Mouse (Mus musculus): Measurements from ENCODE around the gene Camkmt. TPM values are rescaled to one million over a fixed set of nuclear protein-coding genes. Genes with fewer than 3 reads are reported as not detected.

The Camkmt gene
- 4.0 and 4.2 TPM in 2 replicates for polyA plus RNA-seq (2012; rRNA removed)
- 11.0 and 12.9 TPM in 2 replicates for polyA plus RNA-seq (2014; fragmentation: Nextera tagmentation; extraction: Ambion mirVana)

DNA sequence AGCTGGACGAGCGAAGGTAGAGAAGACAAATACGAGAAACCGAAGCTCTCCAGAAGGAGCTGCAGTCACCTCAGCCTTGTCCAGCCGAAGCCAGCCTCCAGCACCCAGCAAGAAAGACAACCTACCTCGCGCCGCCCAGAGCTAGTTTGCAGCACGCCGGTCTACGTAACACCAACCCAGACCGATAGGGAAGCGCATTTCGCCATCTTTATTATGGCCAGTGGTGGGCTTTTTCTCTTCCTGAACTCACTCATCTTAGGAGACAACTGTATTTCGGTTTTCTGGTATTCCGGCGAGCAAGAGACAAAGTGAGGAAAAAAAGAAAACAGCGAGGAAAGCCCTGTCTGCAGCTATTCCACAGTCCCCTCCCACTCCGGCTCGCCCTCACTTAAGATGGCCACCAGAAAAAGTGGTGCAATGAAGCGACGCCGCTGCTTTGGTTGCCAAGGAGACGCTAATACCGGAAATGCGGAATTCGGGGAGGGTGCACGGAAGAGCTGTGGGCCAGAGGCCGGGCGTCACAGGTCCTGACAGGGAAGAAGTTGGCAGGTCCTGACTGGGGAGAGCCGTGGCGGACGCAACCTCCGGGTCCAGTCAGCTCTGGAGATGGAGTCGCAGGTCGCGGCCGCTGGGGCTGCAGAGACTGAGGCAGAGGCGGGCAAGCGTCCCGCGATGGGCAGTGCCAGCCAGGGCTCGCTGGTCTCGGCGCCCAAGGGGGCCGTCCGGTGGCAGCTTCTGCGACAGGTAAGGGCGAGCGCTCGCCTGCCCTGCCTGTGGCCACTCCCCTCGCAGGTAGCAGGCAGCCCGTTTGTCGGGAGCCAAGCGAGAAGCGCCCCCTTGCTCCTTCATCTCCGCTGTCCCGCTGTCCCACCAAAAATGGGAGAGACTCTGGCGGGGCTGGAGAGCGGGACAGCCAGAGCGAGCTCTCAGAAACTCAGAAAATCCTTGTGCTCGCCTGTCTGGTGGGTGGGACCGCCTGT is at the start of gene Camkmt, which contains the start of gene Prepl:
Camkmt (plus strand) TSS at position 433 of the 980 bp plus-strand sequence.
Prepl (minus strand) TSS at position 122 of the 980 bp plus-strand sequence.
- Histone ChIP-seq H3K9ac (ENCODE audit: low read depth, low read length, severe bottlenecking) (peak within 1 kb of the TSS; percentile 64), H3K36me3 (ENCODE audit: control insufficient read depth, insufficient read depth, low read length) (no peaks in the 10 kb centered on the region), H3K4me1 (ENCODE audit: control insufficient read depth, insufficient read depth, low read length) (peaks cover 5% of the 10 kb centered on the region; the same call in 1 of the 2 replicates), H3K27ac (replicated peaks; ENCODE audit: low read depth, low read length) (peak within 1 kb of the TSS; percentile 63), H3K4me2 (replicated peaks; ENCODE audit: low read depth, low read length, severe bottlenecking) (peak within 1 kb of the TSS; percentile 73), H3K4me3 (replicated peaks; ENCODE audit: low read length) (peak within 1 kb of the TSS; percentile 72), H3K9me3 (ENCODE audit: control insufficient read depth, low read length) (no peaks in the 10 kb centered on the region), H3K27me3 (ENCODE audit: control insufficient read depth, insufficient read depth, low read length) (no peaks in the 10 kb centered on the region)
- ATAC-seq (ENCODE audit: low FRiP score, low read depth), result peak; percentile 98
- WGBS, result 2% methylated on average over 53 of the region's 63 CpGs
- peak; percentile 85; the same call in 1 of the 2 replicates for TF ChIP-seq POLR2A (IDR thresholded peaks at IDR 0.05; ENCODE audit: borderline replicate concordance, extremely low read depth, insufficient read depth, insufficient read length)
- DNase-seq (ENCODE audit: low spot score), result peak; percentile 98

DNA sequence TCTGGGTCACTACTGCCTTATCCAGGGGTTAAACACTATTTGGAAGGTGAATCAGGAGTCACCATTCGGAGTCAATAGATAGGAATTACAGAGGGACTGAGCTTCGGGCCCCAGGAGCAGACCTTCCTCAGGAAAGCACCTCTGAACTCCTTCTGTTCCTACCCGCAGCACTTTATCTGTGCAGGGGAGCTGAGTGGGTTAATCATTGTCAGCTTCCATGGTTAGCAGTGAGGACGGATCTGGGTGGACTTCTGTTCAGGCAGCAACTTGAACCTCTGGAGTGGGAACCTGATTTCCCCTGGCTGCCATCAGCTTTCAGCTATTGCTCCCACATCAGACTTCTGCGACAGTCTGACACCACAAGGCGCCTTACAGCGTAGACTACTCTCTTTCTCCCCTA is 49.4 kb upstream of the Camkmt start:
- Histone ChIP-seq H3K27me3 (ENCODE audit: control insufficient read depth, insufficient read depth, low read length) (no peaks in the 10 kb centered on the region), H3K4me1 (ENCODE audit: control insufficient read depth, insufficient read depth, low read length) (no peaks in the 10 kb centered on the region), H3K4me3 (replicated peaks; ENCODE audit: low read length) (no peak overlapping the region), H3K4me2 (replicated peaks; ENCODE audit: low read depth, low read length, severe bottlenecking) (no peak overlapping the region), H3K27ac (replicated peaks; ENCODE audit: low read depth, low read length) (no peak overlapping the region), H3K9ac (ENCODE audit: low read depth, low read length, severe bottlenecking) (no peak overlapping the region), H3K9me3 (ENCODE audit: control insufficient read depth, low read length) (no peaks in the 10 kb centered on the region), H3K36me3 (ENCODE audit: control insufficient read depth, insufficient read depth, low read length) (no peaks in the 10 kb centered on the region)
- WGBS, result 73% methylated on average over 7 of the region's 7 CpGs
- no peak for TF ChIP-seq POLR2A (IDR thresholded peaks at IDR 0.05; ENCODE audit: borderline replicate concordance, extremely low read depth, insufficient read depth, insufficient read length)
- no peak for DNase-seq (ENCODE audit: low spot score)
- ATAC-seq (ENCODE audit: low FRiP score, low read depth), result no peak

DNA sequence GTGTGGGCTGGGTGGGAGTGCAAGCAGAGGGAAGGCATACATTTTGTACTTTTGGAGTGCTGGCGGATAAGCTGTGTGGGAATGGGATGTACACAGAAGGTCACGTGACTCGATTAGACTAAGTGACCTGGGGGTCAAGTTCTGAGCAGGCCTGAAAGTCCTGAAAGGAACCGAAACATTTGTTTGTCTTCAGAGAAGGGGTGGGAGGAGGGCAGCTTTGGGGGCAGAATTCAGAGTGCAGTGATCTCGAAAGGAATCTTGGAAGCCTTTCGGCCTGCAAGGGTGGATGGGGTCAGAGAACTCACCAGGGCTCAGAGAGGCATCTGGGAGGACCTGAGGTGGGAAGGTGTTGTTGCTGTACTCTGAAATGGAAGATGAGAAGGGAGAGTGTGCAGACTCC is 47.9 kb upstream of the Camkmt start:
- DNase-seq (ENCODE audit: low spot score), result no peak
- Histone ChIP-seq H3K27me3 (ENCODE audit: control insufficient read depth, insufficient read depth, low read length) (no peaks in the 10 kb centered on the region), H3K9me3 (ENCODE audit: control insufficient read depth, low read length) (no peaks in the 10 kb centered on the region), H3K27ac (replicated peaks; ENCODE audit: low read depth, low read length) (no peak overlapping the region), H3K4me2 (replicated peaks; ENCODE audit: low read depth, low read length, severe bottlenecking) (no peak overlapping the region), H3K4me1 (ENCODE audit: control insufficient read depth, insufficient read depth, low read length) (no peaks in the 10 kb centered on the region), H3K4me3 (replicated peaks; ENCODE audit: low read length) (no peak overlapping the region), H3K36me3 (ENCODE audit: control insufficient read depth, insufficient read depth, low read length) (no peaks in the 10 kb centered on the region), H3K9ac (ENCODE audit: low read depth, low read length, severe bottlenecking) (no peak overlapping the region)
- 84% methylated on average over 6 of the region's 6 CpGs for WGBS
- TF ChIP-seq POLR2A (IDR thresholded peaks at IDR 0.05; ENCODE audit: borderline replicate concordance, extremely low read depth, insufficient read depth, insufficient read length), result no peak
- ATAC-seq (ENCODE audit: low FRiP score, low read depth), result no peak

DNA sequence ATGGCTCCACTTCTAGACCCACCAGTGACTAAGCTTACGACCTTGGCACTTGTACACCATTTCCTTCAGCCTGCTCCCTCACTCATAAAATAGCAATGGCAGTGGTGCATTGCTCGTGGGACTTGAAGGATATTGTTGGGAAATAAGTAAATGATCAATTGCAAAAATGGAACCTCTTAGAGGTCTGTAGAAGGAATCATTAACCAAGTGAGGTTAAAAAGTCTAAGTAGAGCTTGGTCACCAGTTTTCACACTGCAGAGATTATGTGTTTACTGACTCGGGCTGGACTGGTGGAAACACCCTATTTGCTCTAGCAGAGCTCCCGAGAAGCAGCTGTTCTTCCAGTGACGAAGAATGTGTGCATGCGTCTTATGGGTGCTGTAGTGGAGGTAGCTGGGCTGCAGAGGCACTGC is 46.9 kb upstream of the Camkmt start:
- no peaks in the 10 kb centered on the region for H3K9me3 ChIP-seq (ENCODE audit: control insufficient read depth, low read length)
- no peaks in the 10 kb centered on the region for H3K36me3 ChIP-seq (ENCODE audit: control insufficient read depth, insufficient read depth, low read length)
- 70% methylated on average over 6 of the region's 6 CpGs for WGBS
- no peaks in the 10 kb centered on the region for H3K27me3 ChIP-seq (ENCODE audit: control insufficient read depth, insufficient read depth, low read length)
- ATAC-seq (ENCODE audit: low FRiP score, low read depth), result no peak
- H3K4me1 ChIP-seq (ENCODE audit: control insufficient read depth, insufficient read depth, low read length), result no peaks in the 10 kb centered on the region
- no peak overlapping the region for H3K9ac ChIP-seq (ENCODE audit: low read depth, low read length, severe bottlenecking)
- DNase-seq (ENCODE audit: low spot score), result no peak
- no peak overlapping the region for H3K4me3 ChIP-seq (replicated peaks; ENCODE audit: low read length)
- TF ChIP-seq POLR2A (IDR thresholded peaks at IDR 0.05; ENCODE audit: borderline replicate concordance, extremely low read depth, insufficient read depth, insufficient read length), result no peak
- no peak overlapping the region for H3K4me2 ChIP-seq (replicated peaks; ENCODE audit: low read depth, low read length, severe bottlenecking)
- H3K27ac ChIP-seq (replicated peaks; ENCODE audit: low read depth, low read length), result no peak overlapping the region

DNA sequence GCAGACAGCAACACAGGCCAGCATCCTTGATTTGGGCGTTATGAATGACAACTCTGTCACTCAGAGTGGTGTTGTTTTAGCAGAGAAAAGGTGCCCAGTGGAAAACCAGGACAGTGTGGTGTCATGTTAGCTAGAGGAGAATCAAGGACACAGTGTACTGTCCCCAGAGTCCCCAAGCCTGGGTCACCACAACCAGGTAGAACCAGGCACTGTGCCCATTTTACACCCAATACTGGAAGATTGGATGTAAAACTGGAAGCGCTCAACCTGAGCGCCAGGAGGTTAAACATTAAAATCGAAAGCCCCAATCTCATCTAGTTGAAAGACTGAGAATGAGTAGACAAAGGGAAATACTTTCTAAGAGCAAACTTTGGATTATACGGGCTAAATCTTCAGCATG is 45.9 kb upstream of the Camkmt start:
- ATAC-seq (ENCODE audit: low FRiP score, low read depth), result no peak
- WGBS, result 88% methylated on average over 5 of the region's 5 CpGs

More for the DNA sequence above, 45.9 kb upstream of the Camkmt start:
- no peak for TF ChIP-seq POLR2A (IDR thresholded peaks at IDR 0.05; ENCODE audit: borderline replicate concordance, extremely low read depth, insufficient read depth, insufficient read length)
- H3K27ac ChIP-seq (replicated peaks; ENCODE audit: low read depth, low read length), result no peak overlapping the region
- no peak overlapping the region for H3K4me2 ChIP-seq (replicated peaks; ENCODE audit: low read depth, low read length, severe bottlenecking)
- no peak for DNase-seq (ENCODE audit: low spot score)
- no peaks in the 10 kb centered on the region for H3K4me1 ChIP-seq (ENCODE audit: control insufficient read depth, insufficient read depth, low read length)
- H3K9ac ChIP-seq (ENCODE audit: low read depth, low read length, severe bottlenecking), result no peak overlapping the region
- no peaks in the 10 kb centered on the region for H3K9me3 ChIP-seq (ENCODE audit: control insufficient read depth, low read length)
- no peak overlapping the region for H3K4me3 ChIP-seq (replicated peaks; ENCODE audit: low read length)
- H3K36me3 ChIP-seq (ENCODE audit: control insufficient read depth, insufficient read depth, low read length), result no peaks in the 10 kb centered on the region
- H3K27me3 ChIP-seq (ENCODE audit: control insufficient read depth, insufficient read depth, low read length), result no peaks in the 10 kb centered on the region
